Comparison of ENCODE assay signal across 8 mouse cellular contexts in the genomic region with DNA sequence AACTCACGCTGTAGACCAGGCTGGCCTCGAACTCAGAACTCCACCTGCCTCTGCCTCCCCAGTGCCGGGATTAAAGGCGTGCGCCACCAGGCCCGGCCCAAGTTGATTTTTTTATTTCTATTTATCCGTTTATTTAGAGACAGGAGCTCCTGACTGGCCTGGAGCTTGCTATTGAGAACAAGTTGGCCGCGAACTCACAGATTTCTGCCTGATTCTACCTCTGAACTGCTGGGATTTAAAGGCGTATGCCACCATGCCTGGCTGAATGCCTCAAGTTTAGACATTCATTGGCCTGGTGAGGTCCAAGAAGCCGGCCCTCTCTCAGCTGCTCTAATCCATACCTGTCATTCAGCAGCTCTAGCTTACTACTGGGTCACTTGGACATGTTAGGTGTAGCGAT. TPM values are rescaled to one million over a fixed set of nuclear protein-coding genes. Genes with fewer than 3 reads are reported as not detected.
A peak's percentile ranks its signal among the peaks of the same experiment; 100 is the strongest.
DNase-seq lines count a peak whose midpoint lies in the region; ATAC-seq and TF ChIP-seq lines count a peak whose summit lies in the region.

No protein-coding gene starts in this region.

- H3K36me3 ChIP-seq in heart, embryonic 11.5 days (ENCODE audit: control insufficient read depth, insufficient read depth, low read length), result peaks cover 11% of the 10 kb centered on the region; the same call in 1 of the 2 replicates
- H3K36me3 ChIP-seq in forebrain, embryonic 10.5 days (replicated peaks), result peaks cover 33% of the 10 kb centered on the region
- H3K36me3 ChIP-seq in limb, embryonic 14.5 days (ENCODE audit: control insufficient read depth, insufficient read depth, low read length), result peaks cover 21% of the 10 kb centered on the region

- no peaks in the 10 kb centered on the region for H3K27me3 ChIP-seq in heart, embryonic 11.5 days (ENCODE audit: control insufficient read depth, insufficient read depth, low read length)
- peaks cover 12% of the 10 kb centered on the region for H3K27me3 ChIP-seq in forebrain, embryonic 10.5 days (ENCODE audit: poor library complexity, severe bottlenecking)
- no peaks in the 10 kb centered on the region for H3K27me3 ChIP-seq in limb, embryonic 14.5 days (ENCODE audit: control insufficient read depth, insufficient read depth, low read length)

- H3K9ac ChIP-seq in heart, embryonic 11.5 days (ENCODE audit: low read depth, low read length), result no peak overlapping the region; the same call in 1 of the 2 replicates
- no peak overlapping the region for H3K9ac ChIP-seq in limb, embryonic 14.5 days (ENCODE audit: low read depth, low read length, severe bottlenecking)

- peak overlapping the region; percentile 58 for H3K4me3 ChIP-seq in heart, embryonic 11.5 days (ENCODE audit: low read depth, low read length)
- peak overlapping the region; percentile 57 for H3K4me3 ChIP-seq in forebrain, embryonic 10.5 days
- H3K4me3 ChIP-seq in limb, embryonic 14.5 days (replicated peaks; ENCODE audit: low read length), result peak overlapping the region; percentile 53

- ATAC-seq in heart, embryonic 11.5 days (replicated peaks; ENCODE audit: insufficient number of reproducible peaks, low FRiP score, low TSS enrichment), result no peak
- no peak for ATAC-seq in limb, embryonic 14.5 days (ENCODE audit: low FRiP score, low read depth)
- ATAC-seq in cerebellum, adult (ENCODE audit: insufficient number of reproducible peaks, low FRiP score, low TSS enrichment), result no peak

- no peak for TF ChIP-seq POLR2A in limb, embryonic 14.5 days (IDR thresholded peaks at IDR 0.05; ENCODE audit: borderline replicate concordance, extremely low read depth, insufficient read depth, insufficient read length)

- H3K9me3 ChIP-seq in heart, embryonic 11.5 days (replicated peaks; ENCODE audit: control insufficient read depth, low read length), result no peaks in the 10 kb centered on the region
- H3K9me3 ChIP-seq in forebrain, embryonic 10.5 days, result no peaks in the 10 kb centered on the region
- no peaks in the 10 kb centered on the region for H3K9me3 ChIP-seq in limb, embryonic 14.5 days (ENCODE audit: control insufficient read depth, low read length)

- H3K4me1 ChIP-seq in heart, embryonic 11.5 days (ENCODE audit: control insufficient read depth, insufficient read depth, low read length), result peaks cover 38% of the 10 kb centered on the region
- peaks cover 69% of the 10 kb centered on the region for H3K4me1 ChIP-seq in forebrain, embryonic 10.5 days
- H3K4me1 ChIP-seq in limb, embryonic 14.5 days (ENCODE audit: control insufficient read depth, insufficient read depth, low read length), result peaks cover 28% of the 10 kb centered on the region

- H3K27ac ChIP-seq in heart, embryonic 11.5 days (ENCODE audit: low read depth, low read length), result peak overlapping the region; percentile 98
- peak overlapping the region; percentile 91; the same call in 1 of the 2 replicates for H3K27ac ChIP-seq in forebrain, embryonic 10.5 days
- H3K27ac ChIP-seq in limb, embryonic 14.5 days (replicated peaks; ENCODE audit: low read depth, low read length), result no peak overlapping the region

- WGBS in heart, embryonic 11.5 days (ENCODE audit: insufficient replicate concordance), result 73% methylated on average over 12 of the region's 12 CpGs
- 74% methylated on average over 12 of the region's 12 CpGs for WGBS in forebrain, embryonic 10.5 days
- WGBS in limb, embryonic 14.5 days, result 79% methylated on average over 12 of the region's 12 CpGs

- DNase-seq in heart, adult 8-10 months (ENCODE audit: low spot score), result no peak
- peak; percentile 37 for DNase-seq in A20 (ENCODE audit: low read depth, low spot score)
- no peak for DNase-seq in forebrain, embryonic 10.5 days (ENCODE audit: extremely low spot score, low spot score)
- DNase-seq in limb, embryonic 14.5 days (ENCODE audit: low spot score), result no peak
- DNase-seq in embryo, embryonic 10 days (ENCODE audit: low spot score), result no peak
- DNase-seq in frontal cortex, postnatal 10 days (ENCODE audit: low spot score in 2 of 2), result no peak

- H3K4me2 ChIP-seq in heart, embryonic 11.5 days, result peak overlapping the region; percentile 95
- peak overlapping the region; percentile 90 for H3K4me2 ChIP-seq in limb, embryonic 14.5 days (replicated peaks; ENCODE audit: low read depth, low read length, severe bottlenecking)

RNA-seq across cellular contexts. Expression of gene Dazap1, which starts 0.9 kb away (rescaled TPM):
- polyA plus RNA-seq in heart, embryonic 11.5 days (2014; fragmentation: Nextera tagmentation; extraction: Ambion mirVana), result 28.4 and 29.9 TPM in 2 replicates
- 10 to 100 TPM; 49.2 to 62.8 (median 56.5) TPM for total RNA-seq in heart, adult 8-10 months (2022)
- 48.2 and 52.3 TPM in 2 replicates for polyA plus RNA-seq in forebrain, embryonic 10.5 days (2016; fragmentation: Nextera tagmentation; extraction: Ambion mirVana)
- polyA plus RNA-seq in limb, embryonic 14.5 days (2012; rRNA removed), result 243 and 272 TPM in 2 replicates
- polyA plus RNA-seq in limb, embryonic 14.5 days (2014; fragmentation: Nextera tagmentation; extraction: Ambion mirVana), result 46.1 and 50.7 TPM in 2 replicates

RNA-seq across cellular contexts. Expression of gene Gamt, which starts 1.4 kb away (rescaled TPM):
- polyA plus RNA-seq in heart, embryonic 11.5 days (2014; fragmentation: Nextera tagmentation; extraction: Ambion mirVana), result 57.2 and 59.0 TPM in 2 replicates
- total RNA-seq in heart, adult 8-10 months (2022), result 10 to 100 TPM; 10.3 to 17.1 (median 14.7) TPM
- 18.3 and 19.1 TPM in 2 replicates for polyA plus RNA-seq in forebrain, embryonic 10.5 days (2016; fragmentation: Nextera tagmentation; extraction: Ambion mirVana)
- polyA plus RNA-seq in limb, embryonic 14.5 days (2012; rRNA removed), result 74.1 and 80.5 TPM in 2 replicates
- polyA plus RNA-seq in limb, embryonic 14.5 days (2014; fragmentation: Nextera tagmentation; extraction: Ambion mirVana), result 75.7 and 90.8 TPM in 2 replicates

RNA-seq across cellular contexts. Expression of gene Ndufs7, which starts 13.2 kb away (rescaled TPM):
- 499 and 501 TPM in 2 replicates for polyA plus RNA-seq in heart, embryonic 11.5 days (2014; fragmentation: Nextera tagmentation; extraction: Ambion mirVana)
- total RNA-seq in heart, adult 8-10 months (2022), result 1,000 to 10,000 TPM in 3 of 4 experiments, 100 to 1,000 TPM in 1; 949 to 1,112 (median 1,023) TPM
- 309 and 314 TPM in 2 replicates for polyA plus RNA-seq in forebrain, embryonic 10.5 days (2016; fragmentation: Nextera tagmentation; extraction: Ambion mirVana)
- polyA plus RNA-seq in limb, embryonic 14.5 days (2012; rRNA removed), result 338 and 449 TPM in 2 replicates
- polyA plus RNA-seq in limb, embryonic 14.5 days (2014; fragmentation: Nextera tagmentation; extraction: Ambion mirVana), result 349 and 366 TPM in 2 replicates

RNA-seq across cellular contexts. Expression of gene Rps15, which starts 30.1 kb away (rescaled TPM):
- polyA plus RNA-seq in heart, embryonic 11.5 days (2014; fragmentation: Nextera tagmentation; extraction: Ambion mirVana), result 702 and 828 TPM in 2 replicates
- total RNA-seq in heart, adult 8-10 months (2022), result 100 to 1,000 TPM; 763 to 919 (median 846) TPM
- polyA plus RNA-seq in forebrain, embryonic 10.5 days (2016; fragmentation: Nextera tagmentation; extraction: Ambion mirVana), result 1,138 and 1,144 TPM in 2 replicates
- polyA plus RNA-seq in limb, embryonic 14.5 days (2012; rRNA removed), result 3,060 and 3,829 TPM in 2 replicates
- 1,091 and 1,173 TPM in 2 replicates for polyA plus RNA-seq in limb, embryonic 14.5 days (2014; fragmentation: Nextera tagmentation; extraction: Ambion mirVana)

RNA-seq across cellular contexts. Expression of gene Apc2, which starts 33.6 kb away (rescaled TPM):
- 0.55 and 0.69 TPM in 2 replicates for polyA plus RNA-seq in heart, embryonic 11.5 days (2014; fragmentation: Nextera tagmentation; extraction: Ambion mirVana)
- total RNA-seq in heart, adult 8-10 months (2022), result 1 to 10 TPM; 2.2 to 3.1 (median 2.2) TPM
- polyA plus RNA-seq in forebrain, embryonic 10.5 days (2016; fragmentation: Nextera tagmentation; extraction: Ambion mirVana), result 19.4 and 27.0 TPM in 2 replicates
- 2.5 and 3.3 TPM in 2 replicates for polyA plus RNA-seq in limb, embryonic 14.5 days (2012; rRNA removed)
- polyA plus RNA-seq in limb, embryonic 14.5 days (2014; fragmentation: Nextera tagmentation; extraction: Ambion mirVana), result 1.5 and 1.8 TPM in 2 replicates
